Mouse (Mus musculus): ENCODE measurements at regions not wholly inside any gene's neighbourhood (a gene's known extent, or its start where the extent isn't known, plus 50 kb on each side); places are given as distances from the start of the nearest gene placed in this dataset.

DNA sequence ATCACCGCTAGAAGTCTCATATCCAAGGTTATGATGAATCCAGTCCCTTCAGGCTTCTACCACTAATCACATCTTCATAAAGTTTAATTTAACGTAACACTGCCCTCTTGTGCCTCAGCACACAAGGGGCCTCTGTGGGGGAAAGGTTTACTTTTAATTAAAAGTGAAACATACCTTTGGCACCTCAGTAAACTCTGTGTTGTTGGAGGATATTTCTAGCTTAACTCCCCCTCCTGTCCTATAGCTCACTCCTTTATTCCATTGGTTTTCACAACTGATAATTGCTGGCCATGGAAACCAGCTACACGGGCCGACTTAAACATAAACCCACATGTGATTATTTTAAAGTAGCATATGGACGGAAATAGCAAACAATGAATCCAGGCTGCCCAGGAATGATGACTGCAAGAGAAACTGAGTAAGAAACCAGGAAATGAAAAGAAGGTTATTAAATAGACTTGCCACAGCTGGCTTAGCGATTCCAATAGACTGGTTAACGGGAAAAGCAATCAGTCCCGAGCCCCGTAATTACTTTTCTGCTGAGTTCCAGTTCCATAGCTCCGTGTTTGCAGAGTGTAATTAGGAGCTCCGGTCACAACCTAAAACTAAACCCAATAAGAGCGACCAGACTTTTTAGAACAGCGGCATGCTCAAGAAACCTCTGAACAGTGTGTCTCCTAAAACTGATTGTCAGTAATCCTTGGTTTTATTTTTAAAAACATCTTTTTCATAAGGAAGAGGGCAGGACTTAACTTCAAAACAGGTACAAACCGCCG is 600.2 kb upstream of the Adamts9 start:
- no peaks in the 10 kb centered on the region for H3K27me3 ChIP-seq (ENCODE audit: control insufficient read depth, insufficient read depth, low read length)

DNA sequence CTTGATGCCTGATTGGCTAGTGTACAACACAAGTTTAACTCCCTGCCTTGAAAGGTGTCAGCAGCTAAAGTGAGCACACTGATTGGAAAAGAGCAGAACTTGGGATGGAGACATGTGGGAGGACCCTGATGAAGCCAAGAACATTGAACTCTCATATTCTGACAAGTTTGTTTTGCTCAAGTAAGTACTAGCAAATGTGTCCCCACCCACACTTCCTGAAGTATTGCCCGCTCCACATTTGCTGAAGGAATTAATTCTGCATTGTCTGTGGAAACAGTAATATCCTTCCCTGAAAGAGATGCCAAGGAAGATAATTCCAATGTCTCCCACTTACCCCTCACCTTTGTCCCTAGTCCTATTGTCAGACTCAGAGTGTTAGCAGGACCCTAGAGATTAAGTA is 596.3 kb upstream of the Adamts9 start:
- TF ChIP-seq POLR2A (IDR thresholded peaks at IDR 0.05; ENCODE audit: control insufficient read depth, low read depth, low read length): no peak
- TF ChIP-seq CTCF (IDR thresholded peaks at IDR 0.05; ENCODE audit: control insufficient read depth, insufficient read depth, insufficient replicate concordance, low read depth, low read length): no peak
- Histone ChIP-seq H3K4me3 (ENCODE audit: control insufficient read depth, low read depth, low read length) (no peak overlapping the region), H3K4me1 (ENCODE audit: control insufficient read depth, insufficient read depth, low read length) (no peaks in the 10 kb centered on the region), H3K36me3 (ENCODE audit: control insufficient read depth, insufficient read depth, low read length) (no peaks in the 10 kb centered on the region), H3K27me3 (ENCODE audit: control insufficient read depth, insufficient read depth, low read length) (no peaks in the 10 kb centered on the region), H3K27ac (ENCODE audit: control insufficient read depth, insufficient read depth, low read depth, low read length) (no peak overlapping the region)

More for the DNA sequence above, 600.2 kb upstream of the Adamts9 start:
- Histone ChIP-seq H3K36me3 (ENCODE audit: control insufficient read depth, insufficient read depth, low read length) (no peaks in the 10 kb centered on the region), H3K27ac (ENCODE audit: control insufficient read depth, insufficient read depth, low read depth, low read length) (no peak overlapping the region), H3K4me3 (ENCODE audit: control insufficient read depth, low read depth, low read length) (no peak overlapping the region), H3K4me1 (ENCODE audit: control insufficient read depth, insufficient read depth, low read length) (no peaks in the 10 kb centered on the region)
- no peak for TF ChIP-seq CTCF (IDR thresholded peaks at IDR 0.05; ENCODE audit: control insufficient read depth, insufficient read depth, insufficient replicate concordance, low read depth, low read length)
- TF ChIP-seq POLR2A (IDR thresholded peaks at IDR 0.05; ENCODE audit: control insufficient read depth, low read depth, low read length): no peak

- Histone ChIP-seq H3K27me3 (ENCODE audit: control insufficient read depth, insufficient read depth, low read length) (no peaks in the 10 kb centered on the region), H3K4me3 (ENCODE audit: control insufficient read depth, low read depth, low read length) (no peak overlapping the region), H3K4me1 (ENCODE audit: control insufficient read depth, insufficient read depth, low read length) (no peaks in the 10 kb centered on the region), H3K36me3 (ENCODE audit: control insufficient read depth, insufficient read depth, low read length) (no peaks in the 10 kb centered on the region), H3K27ac (ENCODE audit: control insufficient read depth, insufficient read depth, low read depth, low read length) (no peak overlapping the region)
- TF ChIP-seq POLR2A (IDR thresholded peaks at IDR 0.05; ENCODE audit: control insufficient read depth, low read depth, low read length): no peak
- TF ChIP-seq CTCF (IDR thresholded peaks at IDR 0.05; ENCODE audit: control insufficient read depth, insufficient read depth, insufficient replicate concordance, low read depth, low read length): no peak
Measured at GRCm38 (mm10) chr6:93539171-93539570, 595.9 kb upstream of the Adamts9 start.

DNA sequence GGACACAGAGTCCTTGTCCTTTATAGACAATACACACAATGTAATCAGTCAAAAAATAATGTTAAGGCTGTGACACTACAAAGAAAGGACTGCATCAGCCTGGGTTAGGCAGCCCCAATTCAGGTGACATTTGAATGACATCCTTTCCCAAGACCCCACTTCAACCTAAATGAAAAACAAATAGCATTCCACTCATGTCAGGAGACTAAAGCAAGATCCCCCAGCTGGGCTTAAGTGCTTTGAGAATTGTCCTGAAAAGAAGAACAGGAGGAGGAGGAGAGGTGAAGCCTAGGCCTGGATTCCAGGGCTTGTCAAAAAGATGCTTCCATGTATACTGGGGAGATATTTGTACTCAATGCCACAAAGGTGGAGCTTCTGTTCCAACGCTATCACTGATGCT is 594.7 kb upstream of the Adamts9 start:
- H3K27ac ChIP-seq (ENCODE audit: control insufficient read depth, insufficient read depth, low read depth, low read length): no peak overlapping the region
- no peaks in the 10 kb centered on the region for H3K27me3 ChIP-seq (ENCODE audit: control insufficient read depth, insufficient read depth, low read length)
- H3K4me1 ChIP-seq (ENCODE audit: control insufficient read depth, insufficient read depth, low read length): no peaks in the 10 kb centered on the region
- H3K36me3 ChIP-seq (ENCODE audit: control insufficient read depth, insufficient read depth, low read length): no peaks in the 10 kb centered on the region
- TF ChIP-seq POLR2A (IDR thresholded peaks at IDR 0.05; ENCODE audit: control insufficient read depth, low read depth, low read length) (no peak), CTCF (IDR thresholded peaks at IDR 0.05; ENCODE audit: control insufficient read depth, insufficient read depth, insufficient replicate concordance, low read depth, low read length) (no peak)
- no peak overlapping the region for H3K4me3 ChIP-seq (ENCODE audit: control insufficient read depth, low read depth, low read length)

DNA sequence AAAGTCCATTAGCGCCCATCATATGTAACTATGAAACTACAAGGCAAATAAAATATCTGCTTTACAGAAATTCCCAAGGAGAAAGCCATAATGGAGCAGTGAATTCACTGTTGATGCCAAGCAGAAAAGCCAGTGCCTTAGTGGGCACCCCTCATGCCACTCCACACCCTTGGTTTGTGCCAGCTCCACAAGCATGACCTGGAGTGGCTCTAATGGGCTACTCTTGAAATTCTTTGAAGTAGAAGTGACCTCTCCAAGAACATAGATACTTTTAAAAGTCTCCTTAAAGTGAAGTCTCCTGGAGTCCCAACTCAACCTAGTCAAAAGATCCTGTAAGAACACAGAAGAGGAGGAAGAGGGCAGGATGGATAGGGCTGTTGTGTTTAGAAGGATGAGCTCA is 593.8 kb upstream of the Adamts9 start:
- TF ChIP-seq POLR2A (IDR thresholded peaks at IDR 0.05; ENCODE audit: control insufficient read depth, low read depth, low read length) (no peak), CTCF (IDR thresholded peaks at IDR 0.05; ENCODE audit: control insufficient read depth, insufficient read depth, insufficient replicate concordance, low read depth, low read length) (no peak)
- H3K27ac ChIP-seq (ENCODE audit: control insufficient read depth, insufficient read depth, low read depth, low read length): no peak overlapping the region
- no peaks in the 10 kb centered on the region for H3K36me3 ChIP-seq (ENCODE audit: control insufficient read depth, insufficient read depth, low read length)
- H3K4me3 ChIP-seq (ENCODE audit: control insufficient read depth, low read depth, low read length): no peak overlapping the region
- no peaks in the 10 kb centered on the region for H3K4me1 ChIP-seq (ENCODE audit: control insufficient read depth, insufficient read depth, low read length)
- no peaks in the 10 kb centered on the region for H3K27me3 ChIP-seq (ENCODE audit: control insufficient read depth, insufficient read depth, low read length)

- Histone ChIP-seq H3K4me1 (ENCODE audit: control insufficient read depth, insufficient read depth, low read length) (no peaks in the 10 kb centered on the region), H3K27me3 (ENCODE audit: control insufficient read depth, insufficient read depth, low read length) (no peaks in the 10 kb centered on the region)
- TF ChIP-seq POLR2A (IDR thresholded peaks at IDR 0.05; ENCODE audit: control insufficient read depth, low read depth, low read length): no peak
- TF ChIP-seq CTCF (IDR thresholded peaks at IDR 0.05; ENCODE audit: control insufficient read depth, insufficient read depth, insufficient replicate concordance, low read depth, low read length): no peak
Measured at GRCm38 (mm10) chr6:93513818-93514217, 570.5 kb upstream of the Adamts9 start.

DNA sequence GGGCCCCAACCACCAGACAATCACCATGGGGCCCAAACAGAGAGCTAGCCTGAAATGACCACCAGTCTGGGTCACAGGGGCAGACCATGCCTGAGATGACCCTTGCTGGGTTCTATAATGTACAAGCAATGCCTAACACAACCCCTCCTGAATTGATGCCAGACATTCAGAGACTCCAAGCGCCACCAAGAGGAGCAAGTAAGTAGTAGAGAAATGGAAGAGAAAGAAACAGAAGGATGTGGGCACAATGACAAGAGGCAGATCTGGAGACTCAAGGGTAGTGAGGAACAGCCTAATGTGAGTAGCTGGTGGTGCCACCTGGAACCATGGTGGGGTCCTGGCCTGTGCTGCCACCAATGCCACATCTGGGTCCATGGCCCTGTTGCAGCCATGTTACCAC is 566.6 kb upstream of the Adamts9 start:
- H3K36me3 ChIP-seq (ENCODE audit: control insufficient read depth, insufficient read depth, low read length): no peaks in the 10 kb centered on the region
- TF ChIP-seq CTCF (IDR thresholded peaks at IDR 0.05; ENCODE audit: control insufficient read depth, insufficient read depth, insufficient replicate concordance, low read depth, low read length) (no peak), POLR2A (IDR thresholded peaks at IDR 0.05; ENCODE audit: control insufficient read depth, low read depth, low read length) (no peak)
- no peak overlapping the region for H3K4me3 ChIP-seq (ENCODE audit: control insufficient read depth, low read depth, low read length)
- H3K27me3 ChIP-seq (ENCODE audit: control insufficient read depth, insufficient read depth, low read length): no peaks in the 10 kb centered on the region
- no peak overlapping the region for H3K27ac ChIP-seq (ENCODE audit: control insufficient read depth, insufficient read depth, low read depth, low read length)
- H3K4me1 ChIP-seq (ENCODE audit: control insufficient read depth, insufficient read depth, low read length): no peaks in the 10 kb centered on the region

More at GRCm38 (mm10) chr6:93513818-93514217, 570.5 kb upstream of the Adamts9 start:
- Histone ChIP-seq H3K27ac (ENCODE audit: control insufficient read depth, insufficient read depth, low read depth, low read length) (no peak overlapping the region), H3K36me3 (ENCODE audit: control insufficient read depth, insufficient read depth, low read length) (no peaks in the 10 kb centered on the region), H3K4me3 (ENCODE audit: control insufficient read depth, low read depth, low read length) (no peak overlapping the region)

All from testis, adult 2 months (tissue).